Mouse (Mus musculus) thymus, postnatal 10 days (tissue): ENCODE data around the gene Unc13b.
A peak's percentile ranks its signal among the peaks of the same experiment; 100 is the strongest.

Experiments used
- DNase-seq, 2 experiments: peaks; one replicate each; pipeline ENCODE4 v3.0.0; 2021; ENCODE audit warnings: low spot score in 2 of 2

Gene Unc13b

GRCm38 (mm10) chr4:43037860-43038566 lies 20.7 kb upstream of the Unc13b start:
- no peak for DNase-seq

DNA sequence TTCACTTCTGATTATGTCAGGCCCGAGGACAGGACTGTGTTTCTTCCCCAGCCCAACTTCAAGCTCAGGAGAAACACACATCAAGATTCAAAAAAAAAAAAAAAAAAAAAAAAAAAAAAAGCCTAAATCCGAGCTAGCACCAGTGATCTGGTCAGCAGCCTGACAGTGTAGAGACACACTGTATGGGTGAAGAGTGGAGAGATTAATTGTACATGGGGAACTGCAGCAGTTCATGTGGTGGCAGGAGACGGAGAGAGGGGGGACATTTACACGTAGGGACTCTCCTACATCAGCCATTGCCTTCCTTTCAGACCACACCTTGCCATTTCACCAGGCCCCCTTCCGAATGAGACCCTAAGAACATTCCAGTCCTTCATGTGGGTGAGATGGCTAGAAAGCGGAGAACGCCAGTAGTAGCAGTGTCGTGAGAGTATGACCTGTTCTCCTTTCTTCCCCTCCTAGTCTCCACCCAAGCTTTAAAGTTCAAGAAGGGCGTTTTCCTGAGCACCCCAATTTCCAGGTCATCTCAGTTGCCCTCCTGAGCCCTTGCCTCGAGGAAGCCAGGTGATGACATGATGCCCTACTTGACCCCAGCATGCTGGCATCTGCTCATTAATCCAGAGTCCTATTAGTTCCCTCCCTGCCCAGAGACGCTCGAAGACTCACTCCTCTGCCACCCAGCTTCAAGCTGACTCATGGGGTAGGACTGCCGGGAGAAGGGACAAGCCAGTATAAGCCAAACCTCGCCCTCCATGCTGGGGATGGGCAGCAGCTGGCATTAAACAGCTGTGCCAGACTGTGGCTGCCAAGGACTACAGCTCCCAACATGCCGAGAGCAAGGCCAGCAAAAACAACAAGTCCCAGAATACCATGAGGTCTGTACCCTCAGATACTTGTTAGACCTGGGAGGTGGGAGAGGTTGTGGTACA lies 19.9 kb upstream of the Unc13b start:
- no peak for DNase-seq

DNA sequence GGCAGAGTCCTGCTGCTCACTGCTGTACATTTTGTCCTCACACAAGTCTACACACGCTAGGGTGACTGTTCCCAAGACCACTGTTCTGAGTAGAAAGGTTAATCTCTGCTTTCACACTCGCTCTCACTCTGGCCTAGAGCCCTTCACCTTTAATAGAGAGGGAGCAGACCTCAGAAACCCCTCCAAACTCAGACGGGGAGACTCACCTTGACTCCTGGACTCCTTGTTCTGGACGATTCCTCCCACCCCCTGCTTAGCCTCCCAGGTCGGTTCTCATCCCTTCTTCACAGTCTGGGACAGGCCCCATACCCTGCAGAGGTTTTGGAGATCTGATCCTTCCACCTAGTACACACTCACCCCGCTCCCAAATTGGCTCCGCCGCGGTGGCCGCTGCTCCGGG lies 19.1 kb upstream of the Unc13b start:
- no peak for DNase-seq

DNA sequence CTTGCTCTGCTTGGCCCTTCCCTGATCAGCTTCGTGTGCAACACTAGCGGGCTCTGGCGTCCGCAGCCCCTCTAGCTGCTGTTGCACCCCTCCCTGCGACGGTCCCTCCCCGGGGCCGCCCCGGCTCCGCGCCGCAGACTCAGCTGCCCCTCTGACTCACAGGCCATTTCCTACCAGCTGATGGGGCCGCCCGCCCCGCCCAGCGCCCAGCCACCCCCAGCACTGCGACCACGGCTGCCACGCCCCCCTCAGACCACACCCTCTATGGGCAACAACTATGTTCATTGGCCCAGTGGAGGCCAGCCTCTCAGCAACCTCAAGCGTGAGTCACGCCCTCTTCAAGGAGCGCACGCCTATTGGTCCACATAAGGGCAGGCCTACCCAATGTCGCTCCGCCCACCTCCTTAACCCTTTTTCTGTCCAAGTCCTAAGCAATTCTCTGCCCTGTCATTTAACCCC lies 18.6 kb upstream of the Unc13b start:
- peak; percentile 86 for DNase-seq

DNA sequence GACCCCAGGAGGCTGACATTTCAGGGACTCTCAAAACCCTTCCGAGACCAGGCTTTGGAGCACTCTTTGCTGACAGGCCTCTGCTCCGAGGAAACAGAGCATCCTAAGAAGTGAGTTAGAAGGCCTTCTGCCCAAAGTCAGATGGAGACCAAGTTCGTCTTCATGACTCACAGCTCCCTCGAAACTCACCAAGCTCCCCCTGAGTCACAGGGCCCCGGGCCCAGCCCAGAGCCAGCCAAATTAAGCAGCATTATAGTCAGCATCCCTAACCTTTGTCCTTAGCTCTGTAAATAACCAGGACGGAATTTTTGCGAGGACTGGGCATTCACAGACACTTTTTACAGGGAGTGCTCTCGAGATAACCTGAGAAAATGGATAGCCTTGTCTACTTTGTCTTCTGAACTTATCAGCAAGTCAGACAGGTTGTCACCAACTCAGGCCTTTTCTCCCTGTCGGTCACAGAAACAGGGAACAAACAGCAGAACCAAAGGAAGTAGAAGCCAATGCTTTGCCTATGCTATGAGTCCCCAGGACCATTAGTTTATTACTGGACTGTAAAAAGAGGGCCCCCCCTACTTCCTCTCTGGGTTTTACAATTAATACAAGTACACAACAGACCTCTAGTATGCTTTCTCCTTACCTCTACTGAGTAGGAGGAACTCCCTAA lies 17.7 kb upstream of the Unc13b start:
- no peak for DNase-seq

DNA sequence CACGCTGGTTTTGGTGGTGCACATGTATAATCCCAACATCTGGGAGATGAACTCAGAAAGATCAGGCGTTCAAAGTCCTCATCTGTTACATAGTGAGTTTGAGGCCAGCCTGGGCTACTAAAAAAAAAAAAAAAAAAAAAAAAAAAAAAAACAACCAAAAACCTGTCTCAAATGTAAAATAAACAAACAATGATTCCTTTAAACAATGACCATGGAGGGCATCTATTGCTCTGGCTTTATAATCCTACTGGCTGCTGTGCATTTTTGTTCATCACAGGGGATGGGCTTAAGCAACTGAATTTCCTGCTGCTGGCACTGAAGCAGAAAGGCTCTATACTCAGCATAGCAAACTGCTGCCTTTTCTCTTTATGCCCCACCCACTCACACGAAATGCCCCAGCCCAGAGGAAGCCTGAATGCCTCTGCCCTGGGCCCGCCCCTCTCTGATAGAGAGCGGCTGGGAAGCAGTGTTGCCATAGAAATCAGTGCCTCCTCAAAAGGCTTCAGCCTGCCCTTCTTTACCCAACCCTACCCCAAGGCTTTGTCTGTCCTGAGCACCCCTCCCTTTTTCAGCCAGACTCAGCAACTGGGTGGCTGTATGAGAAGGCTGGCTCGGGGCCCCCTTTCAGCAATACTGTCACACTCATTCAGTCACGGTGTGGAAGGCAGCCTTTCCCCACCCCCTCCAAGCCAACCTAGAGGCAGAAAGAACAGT lies 15.0 kb upstream of the Unc13b start:
- DNase-seq, result peak; percentile 43 to 44

DNA sequence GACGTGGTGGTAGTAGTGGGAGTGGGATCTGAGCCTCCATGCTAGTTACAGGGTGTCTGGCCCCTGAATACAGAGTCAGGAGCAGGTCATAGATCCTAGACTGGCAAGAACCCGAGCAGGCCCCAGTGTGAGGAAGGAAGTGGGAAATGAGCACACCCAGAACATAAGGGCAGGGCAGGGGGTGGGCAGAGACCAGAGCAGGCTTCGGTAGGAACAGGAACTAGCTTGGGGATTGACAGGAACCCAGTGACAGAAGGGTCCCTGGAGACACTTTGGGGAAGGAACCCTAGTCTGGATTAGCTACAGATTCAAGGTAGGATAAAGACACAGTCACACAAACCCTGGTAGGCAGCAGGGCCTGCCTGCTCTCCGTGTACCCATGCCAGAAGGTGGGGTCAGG lies 14.1 kb upstream of the Unc13b start:
- DNase-seq, result no peak

DNA sequence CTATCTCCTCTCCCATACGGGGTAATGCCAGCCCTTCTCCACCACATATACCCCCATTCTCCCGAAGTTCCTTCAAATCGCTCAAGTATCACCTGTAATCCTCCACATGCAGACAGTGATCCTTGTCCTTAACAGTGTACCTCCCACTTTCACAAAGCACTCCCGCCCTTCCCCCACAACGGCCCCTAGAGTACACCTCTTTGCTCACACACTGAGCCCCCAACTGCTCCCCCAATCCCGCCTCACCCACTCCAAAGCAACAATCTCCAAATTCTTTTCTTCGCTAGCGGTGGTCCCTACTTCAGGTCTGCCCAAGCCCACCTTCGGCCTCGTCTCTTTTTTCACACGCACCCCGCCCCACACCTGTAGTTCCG lies 13.5 kb upstream of the Unc13b start:
- DNase-seq, result no peak

- DNase-seq, result peak; percentile 69 to 72
Measured at GRCm38 (mm10) chr4:43045659-43046302, 13.0 kb upstream of the Unc13b start, which contains the start of gene Fam214b. TSS of gene Fam214b (minus strand) at chr4:43046220.

- no peak for DNase-seq
Measured at GRCm38 (mm10) chr4:43046607-43047006, 12.1 kb upstream of the Unc13b start.

DNA sequence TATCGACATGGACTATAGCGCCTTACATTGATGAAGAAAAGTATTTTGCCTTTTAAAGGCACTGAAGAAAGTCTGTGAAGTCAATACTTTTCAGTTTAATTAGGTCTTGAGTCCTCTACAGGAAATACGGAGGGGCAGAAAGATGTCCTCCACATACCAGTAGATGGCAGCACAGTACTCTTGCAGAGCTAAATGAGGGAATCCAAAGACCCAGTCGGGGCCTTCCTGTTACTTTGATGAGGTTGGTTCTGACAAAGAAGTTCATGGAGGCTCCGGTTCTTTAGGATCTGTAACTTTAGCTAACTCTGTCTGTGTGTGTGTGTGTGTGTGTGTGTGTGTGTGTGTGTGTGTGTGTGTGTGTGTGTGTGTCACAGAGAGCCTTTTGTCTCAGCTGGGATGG lies 11.5 kb upstream of the Unc13b start:
- DNase-seq, result peak; percentile 49 to 77

DNA sequence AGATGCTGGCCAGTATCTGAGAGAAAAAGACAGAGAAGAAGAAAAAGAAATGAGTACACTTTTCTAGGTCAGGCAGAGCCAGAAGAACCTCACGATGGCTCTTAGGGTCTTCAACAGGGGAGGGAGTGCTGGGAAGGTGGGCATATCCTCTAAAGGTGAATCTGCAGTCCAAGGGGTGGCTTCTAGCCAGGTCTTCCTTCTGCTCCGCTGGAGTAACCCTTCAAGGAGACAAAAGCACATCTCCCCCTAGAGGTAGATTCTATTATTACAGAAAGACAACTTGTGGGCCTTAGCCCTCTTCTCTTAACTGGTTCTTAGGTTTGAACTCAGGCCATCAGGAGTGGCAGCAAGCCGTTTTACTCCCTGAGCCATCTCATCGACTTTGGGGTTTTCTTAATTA lies 6.1 kb upstream of the Unc13b start:
- peak in 1 of 2 experiments; percentile 67 for DNase-seq

- DNase-seq, result no peak
Measured at GRCm38 (mm10) chr4:43057654-43058053, 1.1 kb upstream of the Unc13b start.

DNA sequence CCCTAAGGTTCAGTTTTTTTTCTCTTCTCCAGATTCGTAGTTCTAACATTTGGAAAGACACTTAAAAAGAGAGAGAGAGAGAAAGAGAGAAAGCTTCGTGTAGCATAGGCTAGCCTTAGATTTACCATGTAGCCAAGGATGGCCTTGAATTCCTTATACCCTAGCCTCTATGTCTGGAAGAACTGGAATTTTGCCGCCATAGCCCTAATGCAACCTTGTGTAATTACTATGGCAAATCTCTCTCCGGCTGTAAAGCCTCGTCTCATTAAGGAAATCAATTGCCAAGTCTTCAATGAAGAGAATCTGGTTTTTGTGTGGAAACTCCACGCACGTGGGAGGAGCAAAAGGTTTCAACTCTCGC lies 381 bp upstream of the Unc13b start:
- no peak for DNase-seq

DNA sequence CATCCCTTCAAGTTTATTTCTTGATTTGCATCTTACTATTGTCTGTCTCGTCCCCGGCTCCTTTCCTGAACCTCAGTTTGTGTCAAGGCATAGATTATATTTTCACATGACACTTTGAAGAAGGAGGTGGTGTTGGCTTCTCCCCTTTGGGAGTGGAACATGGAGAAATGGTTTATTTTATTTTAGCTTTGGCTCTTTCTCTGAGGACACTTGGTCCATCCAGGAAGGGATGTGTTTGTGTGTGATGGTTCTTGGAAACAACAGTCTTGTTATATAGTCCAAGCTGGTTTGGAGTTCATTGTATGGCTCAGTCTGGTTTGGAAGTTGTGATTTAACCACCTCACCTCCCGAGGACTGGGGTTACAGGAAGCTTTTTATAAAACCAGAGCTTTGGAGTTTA lies 944 bp downstream of the Unc13b start:
- DNase-seq, result no peak

GRCm38 (mm10) chr4:43060286-43060685 lies 1.5 kb downstream of the Unc13b start:
- DNase-seq, result no peak

DNA sequence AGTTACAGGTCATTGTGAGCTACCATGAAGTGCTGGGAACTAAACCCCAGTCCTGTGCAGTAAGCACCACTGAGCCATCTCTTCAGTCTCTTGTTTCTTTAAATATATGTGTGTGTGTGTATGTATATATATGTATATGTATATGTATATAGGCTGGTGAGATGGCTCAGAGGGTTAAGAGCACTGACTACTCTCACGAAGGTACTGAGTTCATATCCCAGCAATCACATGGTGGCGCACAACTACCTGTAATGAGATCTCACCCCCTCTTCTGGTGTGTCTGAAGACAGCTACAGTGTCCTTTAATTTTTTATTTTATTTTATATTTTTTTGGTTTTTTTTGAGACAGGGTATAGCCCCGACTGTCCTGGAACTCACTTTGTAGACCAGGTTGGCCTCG lies 6.7 kb downstream of the Unc13b start:
- no peak for DNase-seq

DNA sequence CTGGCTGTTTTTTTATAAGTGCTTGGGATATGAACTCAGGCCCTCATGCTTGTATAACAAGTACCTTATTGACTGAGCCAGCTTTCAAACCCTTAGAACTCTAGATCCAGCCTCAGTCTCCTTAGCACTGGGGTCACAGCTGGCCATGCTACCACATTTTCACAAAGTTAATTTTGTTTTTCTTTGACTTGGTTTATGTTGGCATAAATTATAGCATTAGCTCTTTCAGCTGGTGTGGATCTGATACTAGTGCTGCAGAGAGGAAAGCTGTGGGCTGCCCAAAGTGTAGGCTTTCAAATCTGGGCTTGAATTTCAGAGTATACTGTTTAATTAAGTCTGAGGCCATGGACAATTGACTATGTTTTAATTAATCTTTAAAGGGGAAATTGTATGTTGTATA lies 16.2 kb downstream of the Unc13b start:
- no peak for DNase-seq

- DNase-seq, result no peak
Measured at GRCm38 (mm10) chr4:43078071-43078718, 19.4 kb downstream of the Unc13b start.

- DNase-seq, result no peak
Measured at GRCm38 (mm10) chr4:43082458-43082857, 23.7 kb downstream of the Unc13b start.

DNA sequence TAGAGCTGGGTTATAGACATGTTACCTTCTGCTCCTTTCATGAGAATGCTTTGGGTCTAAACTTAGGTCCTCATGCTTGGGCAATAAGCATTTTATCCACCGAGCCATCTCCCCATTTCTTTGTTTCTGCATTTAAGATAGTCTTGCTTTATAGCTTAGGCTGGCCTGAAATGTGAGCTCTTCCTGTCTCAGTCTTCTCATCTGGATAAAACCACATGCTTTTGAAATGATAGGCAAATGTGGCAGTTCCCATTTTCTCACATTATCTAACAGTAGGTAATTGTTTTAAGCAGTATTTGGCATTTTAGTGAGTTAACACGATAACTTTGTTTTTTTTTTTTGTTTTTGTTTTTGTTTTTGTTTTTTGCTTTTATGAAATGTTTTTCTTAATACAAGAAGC lies 31.2 kb downstream of the Unc13b start:
- DNase-seq, result no peak
